Mouse (Mus musculus): Measurements from ENCODE around the gene Olfr164.

GRCm38 (mm10) chr16:19349111-19349510 lies 35.2 kb upstream of the Olfr164 start:
- TF ChIP-seq EP300 (IDR thresholded peaks at IDR 0.05; ENCODE audit: insufficient read depth, low read depth, low read length), result no peak
- TF ChIP-seq CTCF (IDR thresholded peaks at IDR 0.05), result no peak
